Mouse (Mus musculus) neural tube, embryonic 14.5 days (tissue): ENCODE data around the gene Grik3. TPM values are rescaled to one million over a fixed set of nuclear protein-coding genes. Genes with fewer than 3 reads are reported as not detected.

Source experiments
- ATAC-seq: fragments of 200-750 bp; cut with Nextera tagmentation; 2 replicates; pipeline ENCODE4 v1.8.0; 2017; ENCODE audit warnings: low read depth, mild to moderate bottlenecking, moderate TSS enrichment, moderate library complexity
- H3K27ac ChIP-seq: fragments of 300-500 bp; sonication (generic); 2 replicates; pipeline ENCODE4 v1.5.1; 2014; ENCODE audit warnings: low read depth, mild to moderate bottlenecking, control low read depth, low read length, moderate library complexity, mixed read lengths
- H3K27me3 ChIP-seq: fragments of 300-500 bp; sonication (generic); 2 replicates; pipeline ENCODE4 v1.6.1; 2014; ENCODE audit warnings: low read length; ENCODE audit not compliant: control insufficient read depth, insufficient read depth
- H3K36me3 ChIP-seq: fragments of 300-500 bp; sonication (generic); 2 replicates; pipeline ENCODE4 v1.6.1; 2014; ENCODE audit warnings: low read length, mixed read lengths; ENCODE audit not compliant: control insufficient read depth, insufficient read depth
- H3K4me1 ChIP-seq: fragments of 300-500 bp; sonication (generic); 2 replicates; pipeline ENCODE4 v1.6.1; 2014; ENCODE audit warnings: low read length; ENCODE audit not compliant: control insufficient read depth, insufficient read depth
- H3K4me2 ChIP-seq: fragments of 300-500 bp; sonication (generic); 2 replicates; pipeline ENCODE4 v1.6.1; 2014; ENCODE audit warnings: mild to moderate bottlenecking, low read depth, low read length, control low read depth
- H3K4me3 ChIP-seq: fragments of 300-500 bp; sonication (generic); 2 replicates; pipeline ENCODE4 v1.5.1; 2014; ENCODE audit warnings: low read depth, low read length, control low read depth, mixed read lengths
- H3K9ac ChIP-seq: fragments of 300-500 bp; sonication (generic); replicated peaks from 2 replicates; pipeline ENCODE4 v1.6.1; 2014; ENCODE audit warnings: low read depth, mild to moderate bottlenecking, control low read depth, low read length, mixed read lengths
- H3K9me3 ChIP-seq: fragments of 300-500 bp; sonication (generic); 2 replicates; pipeline ENCODE4 v1.6.1; 2016; ENCODE audit warnings: low read length; ENCODE audit not compliant: control insufficient read depth
- WGBS: fragments of 180-500 bp; shearing (Covaris S2); extraction: QIAGEN DNeasy Blood & Tissue Kit; methylation state at CpG from one replicate; pipeline ENCODE4 v1.1.7; 2014; 5-methylcytosine and 5-hydroxymethylcytosine counted together
- polyA plus RNA-seq: library from polyadenylated mRNA; unstranded; fragments of >200 nt; fragmentation: Nextera tagmentation; extraction: Ambion mirVana; gene quantifications from 2 replicates; pipeline ENCODE4 v1.2.1, GENCODE M21; 2014

Grik3 gene
- polyA plus RNA-seq, 1 experiment from 2014 or later: 8.0 TPM

GRCm38 (mm10) chr4:125488796-125489637 lies 1.5 kb upstream of the Grik3 start:
- ATAC-seq: 0 out of 2 replicates have a peak, but pooled peaks have one; percentile 4
- peak overlapping the region; percentile 46 for H3K4me3 ChIP-seq
- 2% methylated on average over 26 of the region's 26 CpGs for WGBS
- H3K36me3 ChIP-seq: no peaks in the 10 kb centered on the region
- H3K27me3 ChIP-seq: peaks cover 21% of the 10 kb centered on the region
- H3K4me2 ChIP-seq: peak overlapping the region; percentile 67
- H3K9me3 ChIP-seq: no peaks in the 10 kb centered on the region
- H3K9ac ChIP-seq: peak overlapping the region; percentile 66; the same call in 1 of the 2 replicates
- peaks cover 56% of the 10 kb centered on the region for H3K4me1 ChIP-seq
- peak overlapping the region; percentile 89 for H3K27ac ChIP-seq

DNA sequence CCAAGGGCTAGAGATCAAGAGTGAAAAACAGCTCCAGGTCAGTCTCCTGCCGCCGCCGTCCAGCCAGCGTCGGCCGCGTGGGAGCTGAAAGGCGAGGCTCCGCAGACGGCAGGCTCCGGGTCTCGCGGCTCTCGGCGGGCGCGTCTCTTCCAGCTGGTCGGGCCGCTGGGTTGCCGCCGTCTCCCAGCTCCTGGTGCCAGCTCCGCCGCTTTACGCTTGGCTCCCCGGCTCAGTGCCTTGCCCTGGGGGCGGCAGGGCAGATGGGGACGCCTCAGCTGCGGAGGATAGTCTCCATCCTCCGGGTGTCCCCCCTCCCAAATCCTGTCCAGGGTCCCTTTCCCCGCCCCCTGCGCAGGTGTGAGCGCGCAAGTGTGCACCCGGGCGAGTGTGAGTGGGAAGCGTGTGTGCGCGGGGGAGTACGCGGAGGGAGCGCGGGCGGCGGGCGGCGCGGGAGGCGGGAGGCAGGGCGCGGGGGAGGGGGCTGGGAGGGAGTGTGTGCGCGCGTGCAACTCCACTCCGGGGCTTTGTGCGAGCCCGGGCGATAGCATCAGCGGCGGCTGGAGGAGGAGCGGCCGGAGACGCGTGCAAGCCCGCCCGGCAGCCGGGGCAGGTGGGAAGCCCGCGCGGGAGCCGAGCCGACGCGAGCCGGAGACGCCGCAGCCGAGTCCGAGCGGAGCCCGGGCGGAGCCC lies 454 bp upstream of the Grik3 start:
- Histone ChIP-seq H3K27me3 (peaks cover 26% of the 10 kb centered on the region), H3K4me3 (peak overlapping the region; percentile 46), H3K4me2 (peak overlapping the region; percentile 67), H3K9me3 (no peaks in the 10 kb centered on the region), H3K9ac (peak overlapping the region; percentile 66), H3K36me3 (no peaks in the 10 kb centered on the region), H3K27ac (peak overlapping the region; percentile 89), H3K4me1 (peaks cover 56% of the 10 kb centered on the region)
- WGBS: 0% methylated on average over 55 of the region's 81 CpGs
- peak; percentile 48 for ATAC-seq

- Histone ChIP-seq H3K27me3 (peaks cover 27% of the 10 kb centered on the region), H3K9me3 (no peaks in the 10 kb centered on the region), H3K4me2 (peak overlapping the region; percentile 67), H3K4me1 (peaks cover 44% of the 10 kb centered on the region), H3K9ac (peak overlapping the region; percentile 66), H3K4me3 (peak overlapping the region; percentile 46), H3K27ac (peak overlapping the region; percentile 89), H3K36me3 (no peaks in the 10 kb centered on the region)
- ATAC-seq: no peak
- under 1% methylated on average over 42 of the region's 42 CpGs for WGBS
These were observed 1.1 kb downstream of the Grik3 start for GRCm38 (mm10) chr4:125491505-125492121.

GRCm38 (mm10) chr4:125492122-125492505 lies 1.6 kb downstream of the Grik3 start:
- H3K9me3 ChIP-seq: no peaks in the 10 kb centered on the region
- H3K4me1 ChIP-seq: peaks cover 39% of the 10 kb centered on the region
- H3K36me3 ChIP-seq: no peaks in the 10 kb centered on the region
- peak overlapping the region; percentile 89; the same call in 1 of the 2 replicates for H3K27ac ChIP-seq
- no peak for ATAC-seq
- H3K27me3 ChIP-seq: peaks cover 27% of the 10 kb centered on the region
- peak overlapping the region; percentile 66 for H3K9ac ChIP-seq
- H3K4me2 ChIP-seq: peak overlapping the region; percentile 67
- H3K4me3 ChIP-seq: peak overlapping the region; percentile 46
- WGBS: 15% methylated on average over 9 of the region's 9 CpGs

GRCm38 (mm10) chr4:125492706-125493105 lies 2.2 kb downstream of the Grik3 start:
- H3K27me3 ChIP-seq: peaks cover 27% of the 10 kb centered on the region
- no peak overlapping the region; the same call in 1 of the 2 replicates for H3K27ac ChIP-seq
- H3K4me2 ChIP-seq: peak overlapping the region; percentile 67
- 8% methylated on average over 9 of the region's 9 CpGs for WGBS
- H3K9ac ChIP-seq: peak overlapping the region; percentile 66; the same call in 1 of the 2 replicates
- ATAC-seq: no peak
- H3K4me1 ChIP-seq: peaks cover 33% of the 10 kb centered on the region
- peak overlapping the region; percentile 46 for H3K4me3 ChIP-seq
- H3K36me3 ChIP-seq: no peaks in the 10 kb centered on the region
- H3K9me3 ChIP-seq: no peaks in the 10 kb centered on the region

DNA sequence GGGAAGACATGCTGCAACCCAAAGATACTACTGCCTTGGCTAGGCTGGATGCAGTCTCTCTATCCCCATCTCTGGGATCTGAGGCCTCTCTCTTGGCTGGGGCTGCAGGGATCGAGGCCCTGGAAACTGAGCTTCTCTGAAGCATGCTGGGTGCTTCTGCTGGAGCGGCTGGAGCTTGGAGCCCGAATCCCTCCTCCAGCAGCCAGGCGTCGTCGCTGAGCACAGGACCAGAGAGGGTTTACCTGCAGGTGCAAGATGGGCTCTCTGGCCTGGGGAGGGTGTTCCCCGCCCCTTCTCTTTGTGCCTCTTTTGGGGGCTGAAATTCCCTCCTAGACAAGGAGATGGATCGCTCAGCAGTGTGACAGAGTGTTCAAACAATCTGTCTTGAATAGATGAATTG lies 2.6 kb downstream of the Grik3 start:
- Histone ChIP-seq H3K4me1 (peaks cover 33% of the 10 kb centered on the region), H3K9ac (peak overlapping the region; percentile 18; the same call in 1 of the 2 replicates), H3K9me3 (no peaks in the 10 kb centered on the region), H3K27ac (peak overlapping the region; percentile 49; the same call in 1 of the 2 replicates), H3K36me3 (no peaks in the 10 kb centered on the region), H3K27me3 (peaks cover 27% of the 10 kb centered on the region), H3K4me2 (peak overlapping the region; percentile 67), H3K4me3 (peak overlapping the region; percentile 46)
- no peak for ATAC-seq
- WGBS: under 1% methylated on average over 8 of the region's 8 CpGs

- Histone ChIP-seq H3K9ac (no peak overlapping the region), H3K27me3 (peaks cover 17% of the 10 kb centered on the region), H3K4me3 (no peak overlapping the region), H3K27ac (no peak overlapping the region), H3K36me3 (no peaks in the 10 kb centered on the region), H3K4me1 (peaks cover 34% of the 10 kb centered on the region), H3K4me2 (no peak overlapping the region), H3K9me3 (no peaks in the 10 kb centered on the region)
- 18% methylated on average over 8 of the region's 8 CpGs for WGBS
- ATAC-seq: no peak
These were observed 5.0 kb downstream of the Grik3 start for GRCm38 (mm10) chr4:125495477-125495876.

DNA sequence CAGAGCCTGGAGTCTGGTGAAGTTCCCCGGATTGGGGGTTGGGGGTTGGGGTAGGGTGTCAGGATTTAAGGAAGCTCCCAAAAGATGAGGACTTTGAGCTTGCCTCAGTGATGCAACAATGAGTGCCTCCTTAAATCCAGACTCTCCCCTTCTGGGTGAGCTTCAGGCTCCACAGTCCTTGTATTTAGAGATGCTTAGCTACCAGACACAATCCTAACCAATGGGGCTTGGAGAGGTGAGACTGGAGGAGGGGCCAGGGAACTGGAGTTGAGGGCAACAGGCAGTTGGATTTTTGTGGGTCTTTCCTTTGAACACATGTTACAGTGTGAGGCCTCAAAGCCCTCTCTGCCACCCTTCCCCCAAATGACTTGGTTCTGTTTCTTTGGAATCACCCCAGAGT lies 6.5 kb downstream of the Grik3 start:
- Histone ChIP-seq H3K27me3 (peaks cover 9% of the 10 kb centered on the region; the same call in 1 of the 2 replicates), H3K4me2 (no peak overlapping the region), H3K4me1 (peaks cover 27% of the 10 kb centered on the region; the same call in 1 of the 2 replicates), H3K27ac (no peak overlapping the region), H3K9ac (no peak overlapping the region), H3K36me3 (no peaks in the 10 kb centered on the region), H3K9me3 (no peaks in the 10 kb centered on the region), H3K4me3 (no peak overlapping the region)
- ATAC-seq: no peak
- 5% methylated on average over 1 of the region's 1 CpGs for WGBS
